Mouse (Mus musculus) adrenal gland, adult 2 months (tissue): ENCODE data around the gene Gpc3. TPM values are rescaled to one million over a fixed set of nuclear protein-coding genes. Genes with fewer than 3 reads are reported as not detected.
"Not testable (repeated sequence)": the region's sequence is repeated elsewhere in the genome, so short reads cannot be mapped to it uniquely, and the experiment has no call there.

Source experiments
- DNase-seq: peaks from one replicate; pipeline ENCODE4 v3.0.0; 2021
- microRNA-seq, 2 experiments: library from miRNA; unstranded; fragments of <30 nt; microRNA quantifications; one replicate each; pipeline ENCODE4 v1.2.0; 2021
- polyA plus RNA-seq: library from polyadenylated mRNA; depleted of rRNA; stranded (reverse); fragments of >200 nt; gene quantifications from 2 replicates; pipeline ENCODE4 v1.2.3, GENCODE M21; 2012; rRNA removed
- total RNA-seq, 2 experiments: library from RNA; stranded (reverse); gene quantifications; 2 replicates each; pipeline ENCODE4 v1.2.3; 2021

Gpc3 gene
- total and polyA plus RNA-seq, 3 experiments = 33.7 to 81.7 (median 43.7) TPM

GRCm38 (mm10) chrX:52281103-52281900 lies 332.4 kb downstream of the Gpc3 start:
- no peak for DNase-seq

- DNase-seq = no peak
Measured at GRCm38 (mm10) chrX:52278687-52279359, 334.9 kb downstream of the Gpc3 start.

GRCm38 (mm10) chrX:52277599-52277998 lies 336.2 kb downstream of the Gpc3 start:
- DNase-seq = no peak

GRCm38 (mm10) chrX:52273016-52273415 lies 340.7 kb downstream of the Gpc3 start:
- DNase-seq = peak; percentile 51

DNA sequence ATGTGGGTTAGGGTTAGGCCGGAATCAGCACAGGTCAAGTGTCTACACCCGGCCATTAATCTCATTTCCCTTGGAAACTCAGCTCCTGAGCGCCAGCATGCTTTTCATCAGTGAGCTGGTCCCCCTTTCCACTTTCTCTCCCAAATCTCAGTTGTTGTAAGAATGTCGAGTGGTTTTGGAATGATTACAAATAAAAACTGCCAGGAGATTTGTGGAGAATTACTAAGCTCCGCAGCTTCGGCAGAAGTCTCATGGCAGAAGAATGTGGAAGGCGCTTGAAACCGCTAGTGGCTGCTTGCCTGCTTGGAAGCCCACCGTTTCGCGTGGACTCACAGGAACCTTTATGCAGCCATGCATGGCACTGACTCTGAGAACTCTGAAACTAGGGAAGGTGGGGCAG lies 351.8 kb downstream of the Gpc3 start:
- no peak for DNase-seq

DNA sequence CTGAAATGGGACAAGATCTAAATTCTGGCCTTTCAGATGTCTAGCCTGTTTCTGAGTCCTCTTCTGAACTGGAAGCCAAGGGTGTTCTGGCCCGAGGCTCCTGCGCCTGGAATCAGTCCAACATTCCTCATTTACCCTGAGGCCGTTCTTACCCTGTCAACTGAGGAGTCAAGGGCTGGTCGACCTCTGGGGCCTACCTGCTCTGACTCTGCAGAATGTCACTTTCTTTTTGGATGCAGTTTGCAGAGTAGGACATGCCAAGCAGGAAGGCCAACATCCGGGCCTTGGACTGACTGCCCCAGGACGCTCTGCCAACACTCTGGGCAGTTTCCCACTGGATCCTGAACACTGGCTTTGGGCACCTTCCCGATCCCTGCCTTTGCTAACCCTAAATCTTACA lies 352.2 kb downstream of the Gpc3 start:
- DNase-seq = peak; percentile 52

DNA sequence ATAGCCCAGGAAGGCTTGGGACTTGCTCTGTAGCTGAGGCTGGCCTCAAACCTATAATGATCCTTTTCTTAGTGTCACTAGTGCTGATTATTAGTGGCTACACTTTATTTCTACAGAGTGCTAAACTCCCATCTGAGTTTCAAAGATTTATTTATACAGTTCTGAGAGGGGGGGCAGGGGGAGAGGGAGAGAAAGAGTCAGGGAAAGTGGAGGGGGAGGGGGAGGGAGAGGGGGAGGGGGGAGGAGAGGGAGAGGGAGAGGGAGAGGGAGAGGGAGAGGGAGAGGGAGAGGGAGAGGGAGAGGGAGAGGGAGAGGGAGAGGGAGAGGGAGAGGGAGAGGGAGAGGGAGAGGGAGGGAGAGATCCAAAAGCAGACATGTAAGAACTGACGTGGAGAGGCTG lies 354.0 kb downstream of the Gpc3 start:
- not testable (repeated sequence) for DNase-seq

DNA sequence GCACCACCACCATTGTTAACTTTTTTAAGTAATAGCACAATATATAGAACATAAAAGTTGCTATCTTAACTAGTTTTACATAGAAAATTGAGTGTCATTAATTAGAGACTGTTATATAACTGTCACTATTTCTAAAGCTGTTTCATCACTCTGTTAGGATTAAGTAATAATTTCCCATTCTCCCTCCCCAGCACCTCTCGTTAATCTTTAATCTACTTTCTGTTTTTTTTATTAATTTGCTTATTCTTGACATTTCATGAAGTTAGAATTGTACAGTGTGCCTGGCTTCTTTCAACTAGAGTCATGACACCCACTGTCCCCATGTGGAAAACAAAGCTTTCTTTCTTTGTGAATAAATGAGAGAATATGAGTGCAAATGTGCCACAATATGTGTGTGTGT lies 359.2 kb downstream of the Gpc3 start:
- no peak for DNase-seq

- no peak for DNase-seq
Measured at GRCm38 (mm10) chrX:52245694-52246297, 368.0 kb downstream of the Gpc3 start.

DNA sequence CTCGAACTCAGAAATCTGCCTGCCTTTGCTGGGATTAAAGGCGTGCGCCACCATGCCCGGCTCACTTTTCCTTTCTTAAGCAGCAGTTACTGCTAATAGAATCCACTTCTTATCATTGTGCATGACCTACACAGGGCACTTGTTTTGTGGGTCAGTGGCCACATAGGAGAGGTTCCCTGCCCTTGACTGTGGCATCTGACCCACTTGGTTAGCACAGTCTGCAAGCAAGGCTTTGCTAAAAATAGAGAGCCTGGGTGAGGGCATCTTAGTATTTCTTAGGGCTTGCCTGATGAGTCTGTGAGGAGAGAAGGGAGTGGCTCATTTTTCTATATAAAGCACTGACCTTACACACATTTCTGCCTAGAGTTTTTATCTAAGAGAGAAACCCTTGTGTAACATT lies 376.3 kb downstream of the Gpc3 start:
- no peak for DNase-seq

- no peak for DNase-seq
Measured at GRCm38 (mm10) chrX:52231984-52232383, 381.8 kb downstream of the Gpc3 start.

- no peak for DNase-seq
Measured at GRCm38 (mm10) chrX:52230711-52231110, 383.0 kb downstream of the Gpc3 start.

Small RNAs within 50 kb of the gene (microRNA-seq; reads per million reads assigned to microRNA genes)
- gene Mir6384 (0 reads per million in 2 experiments), gene Mir717 (0 reads per million in 2 experiments)

Other genes starting within 250 kb of the Gpc3 start
- gene Ccdc160, start 177.2 kb upstream of the Gpc3 start, total RNA-seq = 10 to 100 TPM; 13.7 to 34.5 TPM
- 0.24 and 0.32 TPM in 2 replicates for gene Ccdc160, start 177.2 kb upstream of the Gpc3 start, polyA plus RNA-seq